Mouse (Mus musculus): Measurements from ENCODE around the gene Atoh8.

DNA sequence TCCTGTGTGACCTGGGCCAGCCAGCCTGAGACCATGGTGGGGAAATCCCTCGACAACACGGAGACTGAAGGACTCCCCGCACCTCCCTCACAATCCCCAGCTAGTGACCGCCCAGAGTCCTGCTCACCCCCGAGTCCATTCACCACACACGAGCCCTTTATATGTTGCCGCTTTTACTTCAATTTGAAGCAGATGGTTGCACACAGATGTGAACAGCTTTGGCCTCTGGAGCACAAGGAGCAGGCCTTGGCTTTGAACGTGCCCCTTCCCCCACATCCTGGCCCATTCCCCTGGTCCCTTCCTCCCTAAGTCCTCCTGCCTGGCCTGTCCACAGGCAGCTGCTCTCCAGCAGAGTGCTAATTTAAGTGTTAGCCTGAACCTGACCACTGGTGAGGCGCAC, 29.4 kb downstream of the Atoh8 start:
- no peak for TF ChIP-seq CTCF (IDR thresholded peaks at IDR 0.05; ENCODE audit: low read depth)
- TF ChIP-seq EP300 (IDR thresholded peaks at IDR 0.05; ENCODE audit: low read depth): no peak

Data from liver, embryonic 14.5 days (tissue).